Mouse (Mus musculus): ENCODE measurements around the gene Lrrc38.

DNA sequence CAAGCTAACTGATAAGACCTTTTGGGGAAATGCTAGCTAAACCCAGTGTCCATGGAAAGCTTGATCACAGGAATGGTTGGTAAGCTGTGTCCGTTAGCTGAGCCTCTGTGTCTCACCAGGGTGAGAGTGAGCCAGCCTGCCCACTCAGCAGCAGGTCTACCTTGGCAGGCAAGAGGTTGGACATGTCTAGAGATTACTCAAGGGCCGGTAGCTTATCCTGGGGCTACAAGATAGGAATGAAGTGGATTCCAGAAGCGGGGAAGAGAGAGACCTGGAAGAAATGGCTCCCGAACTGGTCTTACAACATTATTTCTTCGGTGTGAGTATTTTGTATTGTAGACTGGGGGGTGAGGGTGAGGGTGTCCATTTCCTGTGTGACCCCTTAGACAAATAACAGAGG is 48.5 kb upstream of the Lrrc38 start:
- TF ChIP-seq MAX (IDR thresholded peaks at IDR 0.05; ENCODE audit: low read length) (no peak), ZMIZ1 (IDR thresholded peaks at IDR 0.05; ENCODE audit: low read depth, low read length) (no peak), UBTF (IDR thresholded peaks at IDR 0.05; ENCODE audit: borderline replicate concordance, insufficient read depth, low read depth, low read length) (no peak), SMC3 (IDR thresholded peaks at IDR 0.05; ENCODE audit: low read depth, low read length) (no peak), CTCF (IDR thresholded peaks at IDR 0.05 in 2 of 3, conservative IDR thresholded peaks at IDR 0.05 in 1 of 3; ENCODE audit: control insufficient read depth in 1 of 3, insufficient read depth in 1 of 3, low read depth in 2 of 3, low read length in 3 of 3, poor library complexity in 1 of 3, severe bottlenecking in 1 of 3) (no peak), EP300 (IDR thresholded peaks at IDR 0.05; ENCODE audit: low read depth in 1 of 2, low read length in 2 of 2) (no peak), RCOR1 (IDR thresholded peaks at IDR 0.05; ENCODE audit: low read depth, low read length) (no peak)

Measured in MEL (cell line).